Mouse (Mus musculus) embryo, embryonic 11 days (tissue): ENCODE results near the gene Scrn3.

ENCODE experiments used
- DNase-seq: peaks from one replicate; pipeline ENCODE4 v3.0.0-alpha.2; 2015

Gene Scrn3

DNA sequence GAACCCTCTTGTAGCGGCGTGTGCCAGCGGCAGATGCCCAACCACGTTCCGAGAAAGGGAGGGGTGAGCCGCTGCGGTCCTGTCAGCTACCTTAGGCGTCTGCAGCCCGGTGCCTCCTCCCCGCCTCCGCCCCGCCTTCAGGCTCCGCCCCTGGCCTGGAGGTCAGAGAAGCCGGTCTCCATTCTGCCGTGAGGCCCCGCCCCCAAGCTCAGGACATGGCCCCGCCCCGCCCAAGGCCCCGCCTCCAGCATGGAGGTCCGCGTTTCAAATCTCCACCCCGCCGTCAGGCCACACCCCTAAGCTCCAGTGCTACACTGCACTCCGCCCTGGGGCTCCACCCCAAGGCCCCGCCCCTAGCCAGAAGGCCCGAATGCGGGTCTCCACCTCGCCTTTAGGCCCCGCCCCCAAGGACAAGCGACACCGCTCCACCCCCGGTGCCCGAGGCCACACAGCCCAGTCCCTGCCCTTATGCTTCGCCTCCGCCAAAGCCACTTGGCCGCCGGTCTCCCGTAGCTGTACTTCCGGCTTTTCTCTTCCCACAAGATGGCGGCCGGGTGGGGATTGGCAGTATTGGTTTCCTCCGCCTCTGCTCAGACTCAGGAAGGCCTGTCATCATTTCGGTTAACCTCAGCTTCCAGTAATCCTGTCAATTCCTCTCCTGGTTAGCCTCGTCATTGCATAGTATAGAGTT is 74.1 kb downstream of the Scrn3 start, which contains the start of gene Gpr155:
TSS of gene Gpr155 (minus strand) at position 217 of the 691 bp plus-strand sequence.
- peak; percentile 100 for DNase-seq
